Mouse (Mus musculus) thymus, postnatal 36 days (tissue): ENCODE measurements at regions not wholly inside any gene's neighbourhood (a gene's known extent, or its start where the extent isn't known, plus 50 kb on each side); places are given as distances from the start of the nearest gene placed in this dataset.
A peak's percentile ranks its signal among the peaks of the same experiment; 100 is the strongest.

Experiments used
- DNase-seq, 2 experiments: peaks; one replicate each; pipeline ENCODE4 v3.0.0; 2022; ENCODE audit warnings: mixed read lengths in 2 of 2

DNA sequence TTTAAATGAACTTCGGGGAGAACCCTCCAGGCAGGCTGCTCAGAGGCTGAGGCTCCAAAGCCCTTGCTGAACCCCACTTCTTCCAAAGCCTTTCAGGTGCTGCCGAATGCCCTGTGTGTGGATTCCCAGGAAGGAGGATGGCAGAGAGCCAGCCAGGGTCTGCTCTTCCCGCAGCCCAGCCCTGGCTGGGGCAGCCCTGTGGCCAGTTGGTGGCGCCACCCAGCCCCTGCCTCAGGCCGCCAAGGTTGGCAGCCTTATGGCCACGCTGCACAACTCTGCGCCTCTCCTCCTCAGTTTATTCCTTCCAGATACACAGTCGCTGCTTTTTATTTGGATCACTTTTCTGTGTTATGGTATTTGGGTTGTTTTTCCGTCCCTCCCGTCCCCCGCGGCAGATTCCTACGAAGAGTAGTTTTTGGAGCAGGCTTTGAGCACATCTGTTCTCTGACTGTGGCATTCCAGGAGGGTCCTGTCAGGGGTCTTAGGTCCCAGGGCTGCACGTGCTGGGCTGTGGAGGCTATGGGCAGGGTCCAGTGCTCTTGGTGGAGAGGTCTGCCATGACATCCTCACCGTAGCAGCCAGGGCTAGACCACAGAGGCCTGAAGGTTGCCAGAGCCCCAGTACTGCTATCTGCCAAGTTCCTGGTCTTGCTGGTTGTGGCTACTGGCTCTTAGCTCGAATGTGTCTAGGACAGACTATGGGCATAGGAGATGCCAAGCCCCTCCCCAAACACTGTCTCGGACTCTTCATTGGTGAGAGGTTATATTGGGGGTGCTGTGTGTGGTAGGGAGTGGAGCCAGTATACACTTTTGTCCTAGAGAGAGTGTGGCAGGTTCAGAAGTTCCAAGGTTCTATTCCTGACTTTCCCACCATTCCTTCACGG, 101.5 kb upstream of the Vps8 start:
- DNase-seq = no peak

DNA sequence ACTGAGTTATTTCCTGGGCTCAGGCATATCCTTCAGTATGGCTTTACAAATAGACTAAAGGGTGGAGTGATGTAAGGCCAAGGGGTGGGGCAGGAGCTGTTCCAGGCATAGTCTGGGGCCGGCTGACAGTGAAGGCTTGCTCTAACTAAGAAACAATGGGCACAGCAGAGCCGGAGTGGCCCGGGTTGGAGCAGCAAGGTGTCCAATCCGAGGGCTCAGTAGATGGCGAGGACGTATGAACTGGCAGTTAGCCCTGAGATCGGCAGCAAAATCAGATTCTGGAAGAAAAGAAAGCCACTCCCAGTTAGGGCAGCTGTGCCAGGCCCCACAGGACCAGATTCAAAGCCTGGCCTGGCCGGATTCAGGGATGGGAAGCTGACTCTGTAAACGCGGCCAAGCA, 100.5 kb upstream of the Vps8 start:
- no peak for DNase-seq

DNA sequence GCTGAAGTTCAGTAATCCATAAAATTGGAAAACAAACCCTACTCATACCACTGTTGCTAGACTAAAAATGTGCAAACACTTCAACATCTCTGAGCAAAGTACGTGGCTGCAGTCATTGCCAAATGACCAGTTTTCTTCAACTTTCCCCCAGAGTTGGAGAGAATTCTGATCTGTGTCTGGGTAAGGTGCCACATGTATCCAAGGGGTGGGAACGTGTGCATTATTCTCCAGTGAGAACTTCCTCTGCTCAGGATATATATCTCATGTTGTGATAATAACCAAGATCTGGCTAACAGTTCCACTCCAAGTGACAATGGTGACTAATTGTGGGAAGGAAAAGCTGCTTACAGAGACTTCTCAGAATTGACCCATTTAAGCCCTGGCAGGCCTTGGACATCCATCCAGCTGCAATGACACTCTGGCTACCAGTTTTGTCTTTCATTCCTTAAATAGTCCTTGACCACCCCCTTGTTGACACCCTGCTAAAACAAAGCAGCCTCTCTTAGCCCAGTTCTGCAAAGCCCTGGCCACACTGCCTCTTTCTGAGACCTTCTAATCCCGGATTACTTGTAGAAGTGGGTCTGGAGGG, 99.4 kb upstream of the Vps8 start:
- no peak for DNase-seq

DNA sequence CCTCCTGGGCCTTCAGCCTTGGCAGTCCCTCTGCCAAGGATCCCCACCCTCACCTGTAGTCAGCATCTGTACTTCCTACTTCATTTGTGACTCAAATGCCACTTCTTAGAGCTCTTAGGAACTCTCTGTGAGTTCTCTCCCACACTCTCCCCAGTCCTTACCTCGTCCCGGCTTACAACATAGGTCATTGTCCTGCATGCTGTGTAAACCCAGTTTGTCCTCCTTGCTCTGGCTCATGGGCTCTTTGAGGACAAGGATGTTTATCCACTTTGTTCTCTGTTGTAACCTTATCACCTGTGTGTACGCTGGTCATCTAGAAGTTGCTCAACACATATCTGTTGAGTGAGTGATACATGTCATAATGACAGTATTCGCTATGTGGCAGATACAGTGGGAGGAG, 94.9 kb upstream of the Vps8 start:
- DNase-seq = no peak

DNA sequence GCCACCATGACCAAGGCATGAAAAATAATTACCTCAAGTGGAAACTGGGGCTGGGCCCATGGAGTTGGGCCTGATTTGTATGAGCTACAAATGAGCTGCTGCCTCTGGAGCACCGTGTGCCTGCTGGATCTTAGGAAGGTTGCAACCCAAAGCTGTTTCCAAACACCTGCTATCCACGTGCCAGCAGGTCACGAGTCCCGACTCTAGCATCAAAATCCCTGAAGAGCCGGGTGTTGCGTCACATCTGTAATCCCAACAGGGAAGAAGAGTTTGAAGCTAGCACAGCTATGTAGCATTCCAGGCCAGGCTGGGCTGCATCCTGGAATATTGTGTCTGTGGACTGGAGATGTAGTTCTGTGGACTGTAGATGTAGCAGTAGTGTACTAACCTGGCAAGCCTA, 93.7 kb upstream of the Vps8 start:
- no peak for DNase-seq

- DNase-seq = no peak
Measured at GRCm38 (mm10) chr16:21331229-21331628, 91.7 kb upstream of the Vps8 start.

DNA sequence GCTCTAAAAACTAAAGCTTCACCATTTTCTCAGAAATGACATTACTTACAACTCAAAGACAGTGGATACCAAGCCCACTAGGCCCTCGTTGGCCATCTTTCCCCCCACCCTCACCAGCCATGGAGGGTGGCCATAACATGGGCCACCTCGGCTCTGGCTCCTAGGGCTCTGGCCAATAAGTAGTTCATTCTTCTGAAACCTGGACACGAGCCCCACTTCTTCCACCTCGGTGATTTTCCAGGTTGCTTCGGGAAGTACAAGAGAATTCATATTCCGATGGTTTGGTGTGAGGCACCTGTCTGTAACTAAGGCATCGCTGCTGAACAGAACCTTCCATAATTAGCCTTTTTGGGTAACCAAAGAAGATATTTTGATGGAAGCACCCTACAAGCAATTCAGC, 90.5 kb upstream of the Vps8 start:
- DNase-seq = no peak

DNA sequence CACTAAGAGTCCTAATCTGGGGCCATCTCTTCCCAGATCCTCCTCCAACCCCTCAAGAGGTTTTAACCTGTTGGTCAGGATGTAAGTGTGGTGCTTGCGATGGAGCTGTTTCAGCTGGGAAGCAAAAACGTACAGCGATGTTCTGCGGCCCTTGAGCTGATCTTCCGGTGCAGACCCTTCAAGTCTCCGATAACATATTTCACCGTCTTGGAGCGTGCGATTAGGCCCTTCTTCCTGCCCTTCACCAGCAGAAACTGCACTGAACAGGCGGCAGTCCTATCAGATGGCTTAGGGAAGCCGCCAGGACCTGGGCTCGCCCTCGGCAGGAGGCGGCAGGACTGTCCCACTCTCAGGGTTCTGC, 90.1 kb upstream of the Vps8 start:
- no peak for DNase-seq

DNA sequence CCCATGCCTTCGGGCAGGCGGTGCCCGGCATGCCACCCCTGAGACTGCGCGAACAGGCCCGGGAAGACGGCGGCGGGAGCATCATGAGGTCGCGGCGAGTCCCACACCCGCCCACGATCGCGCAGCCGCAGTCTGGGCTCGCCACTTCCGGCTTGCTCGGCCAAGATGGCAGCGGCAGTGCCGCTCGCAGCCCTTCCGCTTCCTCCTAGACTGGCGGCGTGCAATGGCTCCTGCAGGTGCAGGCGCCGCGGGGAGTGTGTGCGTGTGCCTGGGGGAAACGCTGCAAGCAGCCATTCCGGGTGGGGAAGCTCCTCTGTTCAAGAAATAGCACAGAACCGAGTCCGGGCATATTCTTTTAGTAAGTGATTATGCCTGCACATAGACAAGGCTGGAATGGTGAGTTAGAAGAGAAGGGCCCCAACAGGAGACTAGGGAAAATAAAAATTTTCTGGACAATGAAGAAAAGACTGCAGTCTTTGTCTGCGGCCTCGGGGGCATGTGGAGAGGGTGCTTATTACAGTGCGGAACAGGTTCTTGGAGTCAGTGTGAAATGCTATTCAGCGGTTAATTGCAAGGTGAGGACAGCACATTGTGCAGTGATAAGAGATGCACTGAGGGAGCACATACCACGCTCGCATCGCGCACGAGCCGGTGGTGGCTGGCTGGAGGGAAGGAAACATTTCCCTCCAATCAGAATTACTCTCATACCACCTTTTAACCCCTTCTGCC, 89.5 kb upstream of the Vps8 start:
- peak; percentile 94 for DNase-seq

DNA sequence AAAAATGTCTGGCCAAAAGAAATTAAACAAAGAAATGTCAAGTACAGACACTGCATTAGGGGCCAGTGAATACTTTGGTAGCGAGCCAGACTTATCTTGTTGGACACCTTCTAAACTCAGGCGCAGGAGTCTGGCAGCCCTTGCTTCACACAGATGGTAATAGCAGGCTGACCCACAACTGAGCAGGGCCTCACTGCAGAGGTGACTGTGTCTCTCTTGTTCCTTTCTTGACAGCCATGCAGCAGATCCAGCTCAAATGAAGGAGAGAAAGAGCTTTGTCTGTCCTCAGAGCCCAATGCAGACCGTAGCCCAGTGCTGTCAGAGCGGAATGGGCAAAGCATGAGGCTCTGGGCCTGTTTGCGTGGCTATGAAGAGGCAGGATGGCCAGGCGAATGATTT, 83.9 kb upstream of the Vps8 start:
- no peak for DNase-seq

DNA sequence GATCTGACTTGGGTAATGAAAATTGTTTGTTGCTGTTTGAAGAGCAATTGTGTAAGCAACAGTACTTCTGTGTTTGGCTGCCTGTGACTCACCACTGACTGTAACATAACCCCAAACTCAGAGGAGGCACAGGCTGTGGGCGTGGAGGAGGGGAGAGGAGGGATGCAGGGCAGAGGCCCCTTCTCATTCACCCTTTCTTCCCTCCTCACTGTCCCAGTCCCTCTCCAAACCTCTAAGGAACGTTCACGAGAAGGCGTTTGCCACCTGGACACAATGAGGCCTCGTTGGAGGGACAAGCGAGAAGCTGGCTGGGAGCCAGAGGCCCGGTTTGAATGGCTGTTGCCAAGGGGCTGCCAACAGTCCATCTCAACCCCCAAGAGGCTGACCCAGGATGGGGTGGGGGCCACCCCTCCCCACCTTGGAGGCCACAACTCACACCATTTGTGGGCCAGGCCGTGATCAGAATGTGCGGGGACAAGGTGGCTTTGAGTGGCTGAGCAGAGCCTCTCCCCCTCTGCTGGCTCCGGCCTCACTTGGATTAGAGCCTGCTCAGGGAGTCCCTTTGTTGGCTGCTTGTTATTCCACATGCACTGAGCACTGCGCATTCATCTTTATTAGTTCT, 83.3 kb upstream of the Vps8 start:
- no peak for DNase-seq

DNA sequence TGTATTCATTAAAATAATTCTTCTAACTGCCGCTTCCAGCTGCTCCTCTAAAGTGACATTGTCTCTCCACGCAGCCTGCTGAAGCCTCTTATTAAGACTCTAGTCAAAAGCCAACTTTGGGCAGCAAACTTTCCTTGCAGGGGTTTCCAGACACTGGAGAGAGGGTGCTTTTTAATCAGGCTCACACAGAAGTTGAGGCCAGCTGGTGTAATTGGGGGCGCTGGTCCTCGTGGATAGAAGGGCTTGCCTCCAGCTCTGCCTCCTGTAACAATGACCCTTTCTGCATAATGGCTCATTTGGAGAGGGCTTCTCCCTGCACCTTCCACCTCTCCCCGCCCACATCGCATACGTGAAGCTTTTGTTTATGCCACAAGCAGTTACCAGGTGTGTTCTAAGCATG, 82.8 kb upstream of the Vps8 start:
- no peak for DNase-seq

- no peak for DNase-seq
Measured at GRCm38 (mm10) chr16:21349869-21350268, 73.0 kb upstream of the Vps8 start.

DNA sequence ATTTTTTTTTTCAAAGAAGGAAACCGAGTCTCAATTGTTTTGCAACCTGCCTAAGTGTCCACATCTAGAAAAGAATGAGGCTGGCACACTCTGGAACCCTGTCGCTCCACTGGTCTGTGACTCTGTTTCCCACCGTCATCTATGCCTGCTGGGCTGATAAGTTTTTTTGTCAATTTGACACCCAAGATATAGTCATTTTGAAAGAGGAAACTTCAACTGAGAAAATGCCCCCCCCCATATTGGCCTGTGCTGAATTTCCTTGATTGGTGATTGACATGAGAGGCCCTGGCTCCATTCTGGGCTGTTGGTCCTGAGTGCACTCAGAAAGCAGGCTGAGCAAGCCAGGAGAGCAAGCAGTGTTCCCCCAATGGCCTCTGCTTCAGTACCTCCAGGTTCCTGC, 71.6 kb upstream of the Vps8 start:
- no peak for DNase-seq

DNA sequence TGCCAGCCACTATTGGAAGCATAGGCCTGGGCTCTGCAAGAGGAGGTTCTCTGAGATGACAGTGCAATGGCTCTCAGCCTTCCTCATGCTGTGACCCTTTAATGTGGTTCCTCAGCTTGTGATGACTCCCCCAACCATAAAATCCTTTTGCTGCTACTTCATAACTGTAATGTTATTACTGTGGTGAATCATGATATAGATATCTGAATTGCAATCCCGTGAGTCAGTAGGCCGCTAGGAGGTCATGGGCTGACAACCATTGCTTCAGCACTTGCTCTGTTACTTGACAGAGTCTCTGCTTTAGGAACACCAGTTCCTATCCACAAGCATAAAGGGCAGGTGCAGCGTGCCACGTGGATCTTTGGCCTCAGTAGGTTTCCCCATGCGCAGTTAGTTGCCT, 69.8 kb upstream of the Vps8 start:
- no peak for DNase-seq

GRCm38 (mm10) chr16:21353545-21353944, 69.4 kb upstream of the Vps8 start:
- DNase-seq = no peak

DNA sequence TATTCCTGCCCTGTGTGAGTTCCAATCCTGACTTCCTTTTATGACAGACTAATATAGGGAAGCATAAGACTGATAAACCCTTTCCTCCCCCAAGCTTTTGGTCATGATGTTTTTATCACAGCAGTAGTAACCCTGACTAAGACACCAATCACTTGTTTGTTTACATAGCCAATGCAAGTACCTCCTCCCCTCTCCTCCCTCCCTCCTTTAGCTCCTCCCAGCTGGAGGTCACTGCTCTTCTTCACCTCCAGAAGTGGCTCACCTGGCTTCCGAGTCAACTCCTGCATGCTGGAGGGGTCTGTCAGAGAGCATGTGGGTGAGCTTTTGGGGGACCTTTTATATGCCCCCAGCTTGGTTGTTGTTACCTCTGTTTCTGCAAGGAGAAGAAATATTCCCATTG, 67.3 kb upstream of the Vps8 start:
- no peak for DNase-seq

DNA sequence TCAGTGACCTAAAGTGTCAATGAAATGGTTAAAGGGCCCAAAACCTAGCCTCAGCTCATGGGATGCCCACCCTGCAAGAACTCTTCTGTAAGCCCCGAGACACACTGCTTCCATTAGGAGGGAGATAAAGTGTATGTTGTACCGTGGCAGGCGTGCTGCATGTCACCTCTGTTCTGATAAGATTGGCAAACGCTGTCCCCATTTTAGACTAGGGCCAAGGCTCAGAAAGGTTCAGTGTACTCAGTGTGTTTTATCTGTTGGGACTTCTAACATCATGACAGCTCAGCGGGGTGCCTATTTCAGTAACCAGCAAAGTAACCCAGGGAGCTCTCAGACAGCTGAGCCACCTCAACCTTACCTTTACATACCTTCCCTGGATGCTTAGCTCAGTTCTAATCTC, 65.5 kb upstream of the Vps8 start:
- no peak for DNase-seq

- DNase-seq = no peak
Measured at GRCm38 (mm10) chr16:21358313-21358920, 64.5 kb upstream of the Vps8 start.

- no peak for DNase-seq
Measured at GRCm38 (mm10) chr16:21359459-21359858, 63.5 kb upstream of the Vps8 start.

DNA sequence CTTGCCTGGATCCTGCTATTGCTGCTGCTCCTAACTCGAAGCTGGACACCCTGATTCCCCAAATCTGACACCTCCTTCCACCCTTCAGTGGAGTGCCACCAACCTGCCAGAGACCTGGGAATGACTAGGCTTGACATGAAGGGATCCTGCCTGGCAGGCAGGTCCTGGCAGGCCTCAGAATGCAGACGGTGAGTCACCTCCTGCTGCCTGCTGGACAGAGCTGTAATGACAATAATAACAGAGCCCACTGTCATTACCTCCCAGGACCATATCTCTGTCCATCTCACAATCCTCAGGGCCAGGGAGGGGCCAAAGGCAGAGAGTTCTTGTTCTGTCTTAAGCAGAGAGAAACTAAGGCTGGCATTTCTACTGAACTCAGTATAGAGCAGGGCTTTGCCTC, 61.5 kb upstream of the Vps8 start:
- DNase-seq = no peak

DNA sequence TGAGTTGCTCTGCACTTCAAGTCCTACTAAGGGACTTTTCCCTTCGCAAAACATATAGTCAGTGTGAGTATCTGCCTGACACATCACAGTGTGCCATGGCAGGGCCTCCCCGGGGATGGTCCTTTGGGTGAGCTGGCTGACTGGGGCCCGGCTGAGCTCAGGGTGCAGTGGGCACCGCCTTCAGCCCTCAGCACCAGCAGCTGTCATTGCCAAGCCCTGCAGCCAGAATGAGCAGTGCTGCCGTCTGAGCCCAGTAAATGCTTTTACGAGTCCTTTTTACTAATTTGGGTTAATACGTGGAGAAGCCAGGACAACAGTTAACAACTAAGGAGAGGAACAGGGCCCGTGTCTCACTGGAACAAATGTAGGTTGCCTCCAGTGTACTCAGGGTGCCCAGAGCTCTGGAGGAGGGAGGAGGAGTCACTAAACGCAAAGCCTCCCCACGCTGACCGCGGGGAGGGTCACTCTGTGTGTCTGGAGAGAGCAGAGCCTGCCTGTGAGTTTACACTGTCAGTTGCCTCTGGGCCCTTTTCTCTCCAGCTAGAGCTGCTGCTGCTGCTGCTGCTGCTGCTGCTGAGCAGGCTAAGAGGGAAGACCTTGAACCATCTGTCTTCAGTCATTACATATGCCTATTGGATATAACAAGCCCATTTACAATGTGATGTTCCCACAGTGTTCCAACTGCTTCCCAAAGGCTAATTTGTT, 60.1 kb upstream of the Vps8 start:
- no peak for DNase-seq

GRCm38 (mm10) chr16:21364885-21365284, 58.0 kb upstream of the Vps8 start:
- DNase-seq = no peak
